Comparison of ENCODE assay signal across 9 mouse cellular contexts in the genomic region with DNA sequence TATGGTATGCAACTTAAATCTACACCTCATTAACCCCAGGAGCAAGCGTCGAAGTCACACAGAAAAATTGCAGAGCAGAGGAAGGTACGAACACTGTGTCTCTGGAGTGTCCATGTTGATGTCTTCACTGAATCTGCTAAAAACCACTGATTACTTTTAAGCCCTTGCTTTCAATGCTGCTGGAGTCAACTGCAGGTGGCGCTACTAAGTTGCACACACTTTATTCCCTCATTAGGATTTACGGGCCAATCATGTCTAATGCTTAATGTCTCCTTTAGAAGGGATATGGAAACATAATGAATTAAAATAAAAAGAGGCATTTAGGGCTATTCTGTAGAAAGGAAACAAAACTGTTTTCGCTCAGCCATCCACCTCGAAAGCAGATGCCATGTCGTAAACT. TPM values are rescaled to one million over a fixed set of nuclear protein-coding genes. Genes with fewer than 3 reads are reported as not detected.
DNase-seq lines count a peak whose midpoint lies in the region; ATAC-seq and TF ChIP-seq lines count a peak whose summit lies in the region.
"Had no signal": no experiment of that assay in that cellular context is flagged by ENCODE, and none has a peak within 500 bp of the region (broad histone marks: within the 10 kb centered on the region; RNA-seq: fewer than 3 reads in every experiment).

No protein-coding gene starts in this region.

- H3K27me3 ChIP-seq in kidney, embryonic 16.5 days (ENCODE audit: insufficient read depth, low read length): no peaks in the 10 kb centered on the region
- H3K27me3 ChIP-seq: embryonic facial prominence, embryonic 13.5 days had no signal

- H3K9me3 ChIP-seq in kidney, embryonic 16.5 days (ENCODE audit: low read length): no peaks in the 10 kb centered on the region
- H3K9me3 ChIP-seq: embryonic facial prominence, embryonic 13.5 days had no signal

- TF ChIP-seq CTCF in cortical plate, adult 2 months (IDR thresholded peaks at IDR 0.05; ENCODE audit: extremely low read depth, insufficient read depth, low read length): peak; percentile 28; the same call in 1 of the 2 replicates

- H3K36me3 ChIP-seq in kidney, embryonic 16.5 days (ENCODE audit: insufficient read depth, low read length): peaks cover 56% of the 10 kb centered on the region

- no peaks in the 10 kb centered on the region for H3K4me1 ChIP-seq in kidney, embryonic 16.5 days (ENCODE audit: insufficient read depth, low read length)
- peaks cover 5% of the 10 kb centered on the region; the same call in 1 of the 2 replicates for H3K4me1 ChIP-seq in cortical plate, adult 2 months (ENCODE audit: control insufficient read depth, insufficient read depth, low read length)
- H3K4me1 ChIP-seq: embryonic facial prominence, embryonic 13.5 days had no signal

- no peak for ATAC-seq in kidney, embryonic 16.5 days (ENCODE audit: low FRiP score, low TSS enrichment)

- H3K4me2 ChIP-seq in kidney, embryonic 16.5 days (replicated peaks; ENCODE audit: low read depth, low read length): no peak overlapping the region
- H3K4me2 ChIP-seq: embryonic facial prominence, embryonic 13.5 days had no signal

- WGBS in kidney, embryonic 16.5 days: 53% methylated on average over 8 of the region's 8 CpGs

- no peak overlapping the region for H3K9ac ChIP-seq in kidney, embryonic 16.5 days (replicated peaks; ENCODE audit: low read length)
- H3K9ac ChIP-seq: embryonic facial prominence, embryonic 13.5 days had no signal

- H3K27ac ChIP-seq in kidney, embryonic 16.5 days (ENCODE audit: low read length): no peak overlapping the region
- no peak overlapping the region for H3K27ac ChIP-seq in cortical plate, adult 2 months (ENCODE audit: insufficient read depth, low read length)
- H3K27ac ChIP-seq: embryonic facial prominence, embryonic 13.5 days had no signal

- no peak overlapping the region for H3K4me3 ChIP-seq in kidney, embryonic 16.5 days (ENCODE audit: low read length)
- H3K4me3 ChIP-seq in cortical plate, adult 2 months (ENCODE audit: insufficient read depth, low read length): no peak overlapping the region
- H3K4me3 ChIP-seq: embryonic facial prominence, embryonic 13.5 days had no signal

- peak; percentile 22 to 46 for DNase-seq in cerebellum, postnatal 14 days
- DNase-seq in cerebellum, adult 9-11 months: no peak
- DNase-seq in kidney, postnatal 14 days: peak; percentile 14
- DNase-seq in 416B (ENCODE audit: low read depth) (peak; percentile 51), liver (no peak)
- DNase-seq in natural killer cell, adult 2 months (ENCODE audit: low spot score in 2 of 2): no peak

- no peak for TF ChIP-seq POLR2A in cortical plate, adult 2 months (IDR thresholded peaks at IDR 0.05; ENCODE audit: extremely low read depth, insufficient read depth, low read length)

RNA-seq across cellular contexts. Expression of a gene that starts 12.6 kb away (rescaled TPM):
- polyA plus RNA-seq in kidney, embryonic 16.5 days (2015; fragmentation: Nextera tagmentation; extraction: Ambion mirVana): 15.5 and 16.5 TPM in 2 replicates
- 11.3 and 11.5 TPM in 2 replicates for polyA plus RNA-seq in cortical plate, adult 2 months (2012; rRNA removed)

RNA-seq across cellular contexts. Expression of a gene that starts 35.9 kb away (rescaled TPM):
- 26.9 and 27.5 TPM in 2 replicates for polyA plus RNA-seq in kidney, embryonic 16.5 days (2015; fragmentation: Nextera tagmentation; extraction: Ambion mirVana)
- polyA plus RNA-seq in cortical plate, adult 2 months (2012; rRNA removed): 20.8 and 21.3 TPM in 2 replicates

Comparison
In these comparisons a context has a peak if more than half of its experiments do, and no peak if none do; other contexts are left out.
1. DNase-seq: peak in cerebellum, postnatal 14 days (2 of 2), kidney, postnatal 14 days (single experiment) and 416B (single experiment); none in cerebellum, adult 9-11 months (single experiment), natural killer cell, adult 2 months (0 of 2) and liver (single experiment).